Mouse (Mus musculus): ENCODE measurements at regions not wholly inside any gene's neighbourhood (a gene's known extent, or its start where the extent isn't known, plus 50 kb on each side); places are given as distances from the start of the nearest gene placed in this dataset.

DNA sequence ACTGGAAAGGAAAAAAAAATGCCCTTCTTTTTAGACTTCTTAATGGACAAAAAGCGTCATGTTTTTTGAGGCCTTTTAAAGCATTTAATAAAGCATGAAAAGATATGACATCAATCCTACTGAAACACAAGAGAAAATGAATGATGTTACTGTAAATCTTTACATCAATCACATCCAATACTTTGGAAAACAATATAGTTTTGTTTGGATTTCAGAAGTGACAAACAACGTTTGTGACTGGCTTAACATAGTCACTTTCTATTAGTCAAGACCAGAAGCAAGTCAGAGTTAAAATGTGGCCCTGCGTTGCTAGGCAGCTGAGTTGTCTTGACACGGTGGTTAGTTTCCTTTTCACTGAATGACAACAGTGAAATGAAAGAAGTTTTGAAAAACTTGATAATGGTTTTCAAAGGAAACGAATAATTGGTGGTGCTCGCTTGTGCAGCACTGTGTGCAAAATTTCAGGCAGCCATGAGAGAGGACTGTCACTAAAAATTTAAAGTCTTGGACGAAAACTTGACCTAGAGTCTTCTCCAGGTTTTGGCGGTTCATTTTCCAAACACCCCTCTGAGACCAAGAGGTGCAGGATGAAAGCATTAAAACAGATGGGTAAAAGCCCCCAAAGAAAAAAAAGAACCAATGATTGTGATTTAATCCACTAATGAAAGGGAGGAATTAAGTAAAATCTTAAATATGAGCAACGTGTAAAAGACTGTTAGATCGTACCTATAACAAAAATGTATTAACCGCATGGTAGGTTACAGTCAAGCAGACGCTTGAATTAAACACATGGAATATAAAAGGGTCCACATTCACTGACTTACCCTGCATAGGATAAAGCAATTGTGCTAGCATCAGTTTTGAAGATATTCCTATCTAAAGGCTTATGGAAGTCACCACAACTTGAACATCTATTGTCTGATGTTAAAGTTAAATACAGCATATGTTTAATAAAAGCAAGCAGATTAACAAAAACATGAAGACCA is 421.4 kb upstream of the Tbc1d2b start:
- TF ChIP-seq CTCF (IDR thresholded peaks at IDR 0.05; ENCODE audit: extremely low read depth, insufficient read depth, low read length) (no peak), POLR2A (IDR thresholded peaks at IDR 0.05; ENCODE audit: extremely low read depth, insufficient read depth, low read length) (no peak)
